Mouse (Mus musculus): ENCODE results near the gene Fam76a.
"Not testable (repeated sequence)": the region's sequence is repeated elsewhere in the genome, so short reads cannot be mapped to it uniquely, and the experiment has no call there.

Fam76a gene

DNA sequence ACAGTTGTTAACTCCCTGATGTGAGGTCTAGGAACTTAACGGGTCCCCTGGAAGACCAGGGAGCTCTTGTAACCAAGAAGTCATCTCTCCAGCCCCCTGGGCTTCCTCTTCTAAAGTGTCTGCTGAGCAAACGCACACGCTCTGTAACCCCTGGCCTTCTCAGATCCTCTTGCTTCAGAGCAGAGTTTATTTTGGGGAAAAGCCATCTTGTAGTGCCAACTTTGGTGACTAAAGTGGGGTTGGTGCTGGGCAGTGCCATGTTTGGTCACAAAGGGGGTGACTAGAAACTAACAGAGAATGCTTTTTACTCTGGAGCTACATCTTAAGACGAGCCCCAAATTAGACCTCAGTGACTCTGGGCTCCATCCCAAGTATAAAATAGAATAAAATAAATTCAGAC, 22.4 kb upstream of the Fam76a start:
- no peak for DNase-seq

- no peak for DNase-seq
Observed at GRCm38 (mm10) chr4:132944106-132944505, 21.7 kb upstream of the Fam76a start.

DNA sequence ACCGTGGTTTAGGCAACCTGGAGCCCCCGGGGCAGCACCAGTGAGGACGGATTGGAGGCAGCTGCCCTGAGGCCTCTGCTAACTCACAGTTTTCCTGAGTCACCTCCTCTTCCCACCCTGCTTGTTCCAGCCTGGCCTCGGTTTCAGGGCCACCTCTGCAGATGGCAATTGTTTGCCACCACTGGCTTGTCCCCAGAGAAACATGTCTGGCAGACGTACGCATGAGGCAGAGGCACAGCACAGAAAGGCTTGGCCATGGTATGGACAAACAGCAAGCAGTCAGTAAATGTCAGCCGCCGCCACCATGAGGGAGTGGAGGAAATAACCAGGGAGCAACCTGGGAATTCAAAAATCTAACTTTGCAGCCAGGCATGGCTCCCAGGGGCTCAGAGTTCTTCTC, 20.7 kb upstream of the Fam76a start:
- DNase-seq, result no peak

DNA sequence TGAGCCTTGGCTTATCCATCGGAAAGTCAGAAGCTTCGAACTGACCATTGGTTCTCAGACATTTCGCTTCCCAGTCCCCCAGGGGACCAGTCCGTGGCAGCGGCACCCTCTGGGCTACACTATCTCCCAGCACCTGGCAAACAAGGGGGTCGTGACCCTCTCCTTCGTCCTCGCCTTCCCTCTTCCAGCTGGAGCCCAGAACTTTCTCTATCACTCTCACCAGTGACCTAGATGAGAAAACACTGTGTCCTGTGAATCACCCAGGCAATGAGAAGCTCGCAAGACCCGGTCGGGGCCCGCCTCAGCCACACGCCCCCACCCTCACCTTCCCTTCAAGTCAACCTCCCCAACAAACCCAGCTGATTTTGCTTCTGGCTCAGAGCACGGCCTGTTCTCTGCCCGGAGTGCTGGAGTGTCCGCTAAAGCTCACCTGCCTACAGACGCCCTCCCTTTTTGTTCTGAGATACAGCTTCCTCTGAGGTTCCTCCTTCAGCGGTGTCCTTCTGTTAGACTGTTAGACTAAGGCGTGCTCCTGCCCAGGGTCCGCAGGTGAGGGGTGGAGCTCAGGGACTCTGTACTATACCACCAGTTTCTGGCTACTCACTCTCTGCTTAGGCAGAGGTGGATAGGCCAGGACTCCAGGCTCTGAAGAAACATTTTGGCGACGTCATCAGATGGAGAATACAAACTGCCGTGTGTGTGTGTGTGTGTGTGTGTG, 18.8 kb upstream of the Fam76a start:
- DNase-seq, result no peak

DNA sequence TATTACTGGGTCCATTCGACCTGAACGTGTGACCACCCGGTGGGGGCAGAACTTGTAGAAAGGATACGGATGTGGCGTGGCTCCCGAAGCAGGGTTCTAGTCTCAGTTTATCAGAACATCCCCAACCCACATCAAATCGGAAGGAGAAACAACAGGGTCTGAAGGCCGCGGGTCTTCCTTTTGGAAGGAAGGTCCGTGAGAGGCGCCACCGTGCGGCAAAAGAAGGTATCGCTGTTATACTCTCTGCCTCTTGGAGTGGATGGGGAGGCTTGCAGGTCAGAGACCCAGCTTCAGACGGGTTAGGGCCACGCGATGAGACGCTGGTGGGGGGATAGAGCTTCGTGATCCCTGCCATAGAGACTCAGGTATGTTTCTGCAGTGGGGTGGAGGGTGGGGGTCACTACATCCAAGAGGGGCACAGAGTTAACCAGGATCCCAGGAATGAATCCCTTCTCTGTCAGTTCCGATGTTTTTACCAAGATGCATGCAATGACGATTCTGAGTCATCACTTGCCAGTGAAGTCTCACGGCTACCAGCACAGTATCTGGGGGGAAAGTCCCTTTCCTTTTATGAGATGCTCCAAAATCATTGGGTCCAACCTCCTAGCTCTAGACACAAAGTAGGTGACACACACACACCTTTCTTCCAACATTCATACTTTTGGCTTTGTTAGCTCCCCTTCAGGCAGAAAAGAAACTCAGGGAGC, 17.2 kb upstream of the Fam76a start:
- DNase-seq, result peak; percentile 72

DNA sequence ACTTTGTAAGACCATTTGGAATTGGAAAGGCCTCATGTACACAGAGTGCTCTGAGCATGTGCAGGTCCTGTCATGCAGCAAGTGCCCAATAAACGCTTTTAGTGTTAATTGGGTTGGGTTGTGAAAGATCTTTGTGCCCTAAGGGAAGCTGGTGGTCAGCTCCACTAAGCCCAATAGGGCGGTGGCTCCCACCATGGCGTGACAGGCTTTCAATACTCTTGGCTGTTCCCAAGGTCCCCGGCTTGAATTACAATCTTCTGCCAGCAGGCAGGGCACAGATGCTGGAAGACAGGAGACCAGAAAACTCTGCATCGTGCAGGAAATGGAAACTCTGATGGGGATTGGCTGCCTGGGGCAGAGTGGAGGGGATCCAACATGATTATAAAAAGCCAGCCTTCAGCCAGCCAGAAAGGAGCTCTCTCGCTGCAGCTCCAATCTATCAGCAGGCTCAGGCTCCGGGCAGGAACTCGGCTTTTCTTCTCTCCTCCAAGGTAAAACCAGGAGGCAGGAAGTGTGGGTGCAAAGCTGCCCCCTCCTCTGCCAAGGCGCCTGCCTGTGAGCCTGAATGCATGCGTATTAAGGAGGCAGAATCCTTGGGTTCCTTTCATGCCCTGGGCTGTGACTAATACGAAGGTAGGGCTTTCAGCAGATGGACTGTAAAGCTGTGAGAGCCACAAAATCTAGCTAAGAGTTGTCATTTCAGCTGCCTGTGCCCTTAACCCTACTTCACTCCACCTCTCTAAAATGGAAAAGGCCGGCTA, 16.0 kb upstream of the Fam76a start:
- DNase-seq, result no peak

GRCm38 (mm10) chr4:132934639-132935038, 12.3 kb upstream of the Fam76a start:
- DNase-seq, result no peak

DNA sequence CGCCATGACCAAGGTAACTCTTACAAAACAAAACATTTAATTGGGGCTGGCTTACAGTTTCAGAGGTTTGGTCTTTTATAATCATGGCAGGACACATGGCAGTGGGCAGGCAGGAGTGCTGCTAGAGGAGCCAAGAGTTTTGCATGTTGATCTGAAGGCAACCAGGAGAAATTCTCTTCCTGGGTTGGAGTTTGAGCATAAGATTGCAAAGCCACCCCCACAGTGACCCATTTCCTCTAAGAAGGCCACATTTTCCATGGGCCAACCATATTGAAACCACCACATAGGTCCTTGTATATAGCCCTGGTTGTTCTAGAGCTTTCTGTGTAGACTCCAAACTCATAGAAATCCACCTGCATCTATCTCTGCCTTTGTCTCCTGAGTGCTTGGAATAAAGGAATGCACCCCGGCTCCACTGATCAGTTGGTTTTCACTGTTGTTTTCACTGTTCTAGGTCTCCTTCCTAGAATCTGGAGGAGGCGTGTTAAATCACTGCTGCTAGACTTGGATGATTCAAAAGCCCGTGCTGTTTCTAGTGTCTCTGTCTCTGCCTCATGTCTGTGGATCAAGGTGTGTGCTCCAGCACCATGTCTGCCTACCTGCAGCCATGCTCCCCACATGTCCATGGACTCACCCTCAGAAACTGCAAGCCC, 10.5 kb upstream of the Fam76a start:
- DNase-seq, result no peak

DNA sequence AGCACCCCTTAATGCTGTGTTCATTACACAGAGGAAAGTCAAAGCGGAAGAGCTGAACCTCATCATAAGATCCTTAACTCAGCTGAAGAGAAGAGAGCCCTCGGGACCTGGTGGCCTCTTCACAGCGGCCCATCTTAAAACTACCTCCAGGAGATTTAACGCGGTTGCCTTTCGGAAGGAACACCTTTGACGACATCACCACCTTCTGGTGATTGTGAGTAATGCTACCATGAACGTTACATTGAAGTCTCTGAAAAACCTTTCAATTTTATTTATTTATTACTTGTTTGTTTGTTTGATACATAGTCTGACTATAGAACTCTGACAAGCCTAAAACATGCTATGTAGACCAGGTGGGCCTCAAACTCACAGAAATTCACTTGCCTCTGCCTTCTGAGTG, 8.4 kb upstream of the Fam76a start:
- peak; percentile 59 for DNase-seq

DNA sequence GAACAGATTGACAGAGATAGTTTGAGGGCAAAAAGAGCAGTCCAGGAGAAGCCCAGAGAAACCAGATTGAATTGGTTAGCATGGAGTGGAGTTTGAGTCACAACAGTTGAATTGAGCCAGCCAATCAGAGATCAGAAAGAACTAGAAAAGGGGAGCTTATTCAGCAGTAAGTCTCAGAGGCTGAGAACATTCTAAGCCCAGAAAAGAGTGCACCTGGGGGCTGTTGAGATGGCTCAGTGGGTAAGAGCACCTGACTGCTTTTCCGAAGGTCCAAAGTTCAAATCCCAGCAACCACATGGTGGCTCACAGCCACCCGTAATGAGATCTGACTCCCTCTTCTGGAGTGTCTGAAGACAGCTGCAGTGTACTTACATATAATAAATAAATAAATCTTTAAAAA, 4.2 kb upstream of the Fam76a start:
- not testable (repeated sequence) for DNase-seq

GRCm38 (mm10) chr4:132922061-132922530, 262 bp downstream of the Fam76a start:
- DNase-seq, result no peak

GRCm38 (mm10) chr4:132921488-132921887, 870 bp downstream of the Fam76a start:
- DNase-seq, result no peak

GRCm38 (mm10) chr4:132920171-132920570, 2.2 kb downstream of the Fam76a start:
- DNase-seq, result no peak

GRCm38 (mm10) chr4:132918493-132918892, 3.9 kb downstream of the Fam76a start:
- DNase-seq, result not testable (repeated sequence)

DNA sequence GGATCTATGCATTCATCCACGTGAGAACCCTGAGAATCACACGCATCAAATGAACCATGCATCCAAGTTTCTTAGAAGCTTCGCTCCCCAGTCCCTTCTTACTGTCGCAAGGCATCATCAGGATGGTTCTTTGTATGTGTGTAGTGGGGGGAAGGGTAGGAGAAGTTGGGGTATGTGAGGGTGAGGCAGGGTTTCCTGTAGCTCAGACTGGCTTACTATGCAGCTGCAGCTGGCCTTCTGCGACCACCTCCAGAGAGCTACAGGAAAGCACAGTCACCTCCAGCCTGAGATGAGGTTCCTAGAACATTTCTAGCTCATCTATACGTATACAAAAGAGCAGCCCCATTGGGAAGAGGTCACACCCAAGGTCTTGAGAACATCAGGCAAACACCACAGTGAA, 10.2 kb downstream of the Fam76a start:
- no peak for DNase-seq

DNA sequence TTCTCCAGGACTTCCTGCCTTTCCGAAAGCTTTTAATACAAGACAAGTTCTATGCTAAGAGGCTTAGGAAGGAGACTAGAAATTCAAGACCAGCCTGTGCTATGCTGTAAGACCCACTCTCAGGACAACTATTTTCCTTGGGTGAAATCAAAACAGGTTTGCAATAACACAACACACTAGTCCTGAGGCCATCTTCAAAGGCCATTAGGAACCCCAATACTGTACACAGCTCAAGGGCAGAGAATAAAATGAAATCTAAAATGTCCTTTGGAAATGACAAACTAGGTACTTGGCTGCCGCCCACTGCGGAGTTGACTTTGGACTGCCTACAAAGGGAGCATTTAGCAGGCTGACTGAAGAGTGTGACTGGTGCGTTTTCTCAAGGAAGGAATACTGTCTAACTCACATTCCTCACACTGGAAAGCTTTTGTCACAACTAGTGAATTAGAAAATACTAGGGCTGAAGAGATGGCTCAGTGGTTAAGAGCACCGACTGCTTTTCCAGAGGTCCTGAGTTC, 16.5 kb downstream of the Fam76a start:
- no peak for DNase-seq

GRCm38 (mm10) chr4:132904765-132905309, 17.5 kb downstream of the Fam76a start:
- no peak for DNase-seq

DNA sequence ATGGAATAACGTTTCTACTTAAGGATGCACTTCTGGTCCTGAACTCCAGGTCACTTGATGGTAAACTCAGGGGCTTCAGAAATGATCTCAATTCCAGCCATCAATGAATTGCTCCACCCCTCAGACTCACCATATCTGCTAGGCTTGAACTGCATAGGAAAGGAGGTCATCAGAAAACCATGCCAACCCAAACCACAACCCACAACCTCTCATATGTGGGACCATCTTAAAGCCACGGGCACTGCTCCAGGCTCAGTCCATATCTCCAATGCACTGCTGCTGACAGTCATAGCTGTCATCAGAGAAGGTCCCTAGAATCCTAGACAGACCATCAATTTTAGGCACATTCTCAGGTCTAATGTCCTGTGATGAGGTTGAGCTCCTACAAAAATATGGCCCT, 18.3 kb downstream of the Fam76a start:
- no peak for DNase-seq

DNA sequence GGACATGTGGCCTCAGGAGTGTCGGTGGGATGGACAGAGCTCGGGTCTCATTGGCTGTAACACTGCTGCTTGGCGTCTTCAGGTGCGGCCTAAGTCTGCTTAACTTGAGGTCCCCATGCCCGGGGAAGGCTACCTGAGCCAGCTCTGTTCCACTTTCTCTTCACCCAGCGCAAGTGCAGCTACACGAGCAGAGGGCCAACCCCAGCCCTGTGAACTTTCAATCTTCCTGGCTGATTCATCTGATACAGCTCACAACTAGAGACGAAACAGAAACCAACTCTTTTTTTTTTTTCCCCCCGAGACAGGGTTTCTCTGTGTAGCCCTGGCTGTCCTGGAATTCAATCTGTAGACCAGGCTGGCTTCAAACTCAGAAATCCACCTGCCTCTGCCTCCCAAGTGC, 24.2 kb downstream of the Fam76a start:
- DNase-seq, result no peak

- no peak for DNase-seq
Observed at GRCm38 (mm10) chr4:132894402-132894801, 28.0 kb downstream of the Fam76a start.

DNA sequence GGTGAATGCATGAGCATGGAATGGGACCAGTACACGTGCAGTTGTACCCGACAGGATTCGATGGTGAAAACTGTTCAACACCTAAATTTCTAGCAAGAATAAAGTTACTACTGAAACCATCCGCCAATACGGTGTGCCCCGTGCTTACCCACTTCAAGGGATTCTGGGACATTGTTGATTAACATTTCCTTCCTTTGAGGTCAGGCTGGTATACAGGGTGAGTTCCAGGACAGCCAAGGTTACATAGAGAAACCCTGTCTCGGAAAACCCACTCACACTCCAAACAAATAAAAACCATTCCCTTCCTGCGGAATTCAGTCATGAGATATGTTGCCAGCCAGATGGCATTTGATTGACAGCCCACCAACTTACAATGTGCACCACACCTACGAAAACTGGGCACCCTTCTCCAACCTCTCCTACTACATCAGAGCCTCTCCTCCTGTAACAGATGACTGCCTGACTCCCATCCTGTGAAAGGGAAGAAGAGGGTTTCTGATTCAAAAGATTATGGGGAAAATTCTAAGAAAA, 37.4 kb downstream of the Fam76a start:
- no peak for DNase-seq

GRCm38 (mm10) chr4:132884064-132884843, 38.1 kb downstream of the Fam76a start, which contains the start of gene Stx12:
Gene Stx12 (minus strand): TSS chr4:132884509.
- DNase-seq, result peak; percentile 86
